Mouse (Mus musculus) intestine, embryonic 15.5 days (tissue): Measurements from ENCODE around the gene Mettl8. TPM values are rescaled to one million over a fixed set of nuclear protein-coding genes. Genes with fewer than 3 reads are reported as not detected.

Experiments used
- polyA plus RNA-seq: library from polyadenylated mRNA; unstranded; fragments of >200 nt; fragmentation: Nextera tagmentation; extraction: Ambion mirVana; gene quantifications from 2 replicates; pipeline ENCODE4 v1.2.1, GENCODE M21; 2015

Mettl8 gene
- polyA plus RNA-seq, 1 experiment from 2014 or later = 15.1 TPM

Other genes with a start within 250 kb of the Mettl8 start
- gene Tlk1, start 229.9 kb downstream of the Mettl8 start, polyA plus RNA-seq = 36.4 and 45.7 TPM in 2 replicates
- gene Dcaf17, start 255 bp downstream of the Mettl8 start, polyA plus RNA-seq = 38.3 and 43.0 TPM in 2 replicates
- gene Cybrd1, start 62.3 kb upstream of the Mettl8 start, polyA plus RNA-seq = 6.6 and 6.8 TPM in 2 replicates
- 71.4 and 83.5 TPM in 2 replicates for gene Dync1i2, start 156.1 kb upstream of the Mettl8 start, polyA plus RNA-seq